Mouse (Mus musculus) ovary, postnatal 10 days (tissue): ENCODE data around the gene Kctd18.

Experiments used
- DNase-seq: peaks from one replicate; pipeline ENCODE4 v3.0.0; 2022; ENCODE audit warnings: low spot score

Gene Kctd18

DNA sequence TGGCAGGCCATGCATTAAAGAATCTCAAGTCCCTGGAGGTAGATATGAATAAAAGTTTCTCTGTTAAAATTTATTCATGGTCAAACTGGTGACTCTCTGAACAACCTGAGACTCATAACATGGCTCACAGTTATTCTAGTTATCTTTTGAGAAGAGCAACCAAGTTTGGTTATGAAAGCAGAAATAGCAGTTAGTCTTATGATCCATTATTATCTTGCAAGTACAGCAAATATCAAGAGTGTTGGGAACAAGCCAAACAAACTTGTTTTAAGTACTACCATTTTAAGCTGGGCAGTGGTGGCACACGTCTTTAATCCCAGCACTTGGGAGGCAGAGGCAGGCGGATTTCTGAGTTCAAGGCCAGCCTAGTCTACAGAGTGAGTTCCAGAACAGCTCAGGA is 27.5 kb downstream of the Kctd18 start:
- DNase-seq, result no peak

DNA sequence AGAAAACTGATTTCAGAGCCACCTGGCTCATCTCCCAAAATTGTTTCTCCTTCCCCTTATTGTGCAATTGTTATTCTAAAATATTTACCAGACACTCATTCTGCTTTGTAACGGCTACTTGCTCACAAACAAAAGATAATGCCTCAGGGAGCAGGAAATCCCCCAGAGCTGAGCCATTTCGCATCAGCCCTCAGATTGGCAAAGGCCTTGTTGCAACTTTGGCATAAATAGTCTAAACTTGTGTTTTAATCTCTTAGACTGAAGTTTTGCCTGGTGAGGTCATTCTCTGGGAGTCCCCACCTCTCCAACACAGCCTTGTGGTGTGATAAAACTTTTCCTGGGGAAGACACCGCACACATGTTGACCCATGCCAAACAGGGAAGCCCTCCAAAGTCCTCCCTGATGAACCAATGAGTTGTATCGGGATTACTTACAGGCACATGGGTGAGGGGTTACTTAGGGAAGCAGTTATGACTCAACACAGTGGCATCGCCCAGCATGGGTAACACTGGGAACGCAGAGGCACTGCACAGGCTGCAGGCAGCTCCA is 29.6 kb downstream of the Kctd18 start:
- no peak for DNase-seq

DNA sequence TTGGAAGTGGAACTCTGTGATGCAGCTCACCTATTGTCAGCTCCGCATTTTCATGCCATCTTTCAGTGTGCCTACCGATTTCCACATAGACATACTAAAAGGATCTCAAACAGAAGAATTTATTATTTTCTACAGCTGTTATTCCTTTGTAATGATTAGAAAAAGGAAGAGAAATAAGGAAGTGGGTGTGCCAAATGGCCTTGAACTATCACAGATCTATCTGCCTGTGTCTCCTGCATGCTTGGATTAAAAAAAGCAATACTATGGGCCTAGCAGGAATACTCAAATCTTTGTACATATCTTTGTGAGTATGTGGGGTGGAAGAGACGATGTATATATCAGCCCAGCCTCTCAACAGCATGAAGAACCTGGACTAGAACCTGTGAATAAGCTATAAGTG is 41.9 kb downstream of the Kctd18 start:
- DNase-seq, result no peak

DNA sequence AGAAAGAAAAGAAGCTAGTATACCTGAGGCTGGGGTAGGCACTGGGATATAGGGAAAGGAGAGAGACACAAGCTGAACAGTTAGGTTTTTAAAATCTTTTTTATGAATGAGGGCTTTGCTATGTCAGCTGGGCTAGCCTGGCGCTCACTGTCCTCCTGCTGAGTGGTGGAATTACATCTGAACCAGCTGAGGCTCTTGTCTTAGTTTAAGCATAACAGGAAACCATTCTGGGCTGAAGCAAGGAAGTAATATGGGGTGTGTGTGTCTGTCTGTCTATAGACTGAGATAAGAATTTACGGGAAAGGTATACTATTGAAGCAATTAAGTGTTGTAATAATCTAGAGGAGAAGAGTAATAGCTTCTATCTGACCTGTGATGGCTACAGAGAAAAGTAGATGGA is 47.2 kb downstream of the Kctd18 start:
- no peak for DNase-seq

DNA sequence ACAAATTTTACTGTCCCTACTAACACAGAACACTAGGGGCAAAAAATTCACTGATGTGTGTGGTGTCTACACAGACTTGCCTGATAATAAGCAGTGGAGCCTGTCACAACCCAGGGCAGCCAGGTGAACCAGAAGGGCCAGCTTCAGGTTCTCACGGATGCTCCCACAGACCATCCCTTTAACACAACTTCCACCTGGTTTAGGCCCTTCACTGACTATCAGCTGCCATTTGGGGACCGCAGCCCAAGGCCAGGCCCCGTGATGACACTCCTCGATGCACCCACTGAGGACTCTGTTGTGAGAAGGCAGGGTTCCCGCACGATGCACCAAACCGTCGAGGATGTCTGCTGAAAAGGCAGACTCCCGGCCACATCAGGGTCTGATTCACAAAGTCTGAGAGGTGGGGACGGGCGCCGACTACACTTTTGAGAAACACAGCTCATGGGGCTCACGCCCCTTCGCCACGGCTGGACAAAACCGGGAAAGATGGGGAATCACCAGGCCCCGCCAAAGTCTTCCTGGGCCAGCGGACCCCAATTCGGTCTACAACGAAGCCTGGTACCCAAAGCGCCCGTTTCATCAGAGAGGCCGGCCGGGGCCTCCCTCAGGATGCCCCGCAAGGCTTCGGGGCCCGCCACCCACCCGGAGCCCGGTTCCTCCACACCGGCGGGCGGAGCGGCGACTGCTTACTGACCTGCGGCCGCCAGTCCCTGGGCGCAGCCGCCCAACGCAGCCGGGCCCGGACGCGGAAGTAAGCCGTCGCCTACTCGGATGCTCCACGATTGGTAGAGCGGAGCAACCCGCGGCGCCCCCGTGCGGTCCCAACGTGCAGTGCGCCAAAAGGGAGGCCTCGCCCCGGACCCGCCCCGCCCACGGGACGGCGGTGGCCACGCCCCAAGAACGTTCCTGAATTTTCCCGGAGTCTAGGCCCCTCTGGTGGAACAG is 49.2 kb downstream of the Kctd18 start:
- peak; percentile 95 for DNase-seq

DNA sequence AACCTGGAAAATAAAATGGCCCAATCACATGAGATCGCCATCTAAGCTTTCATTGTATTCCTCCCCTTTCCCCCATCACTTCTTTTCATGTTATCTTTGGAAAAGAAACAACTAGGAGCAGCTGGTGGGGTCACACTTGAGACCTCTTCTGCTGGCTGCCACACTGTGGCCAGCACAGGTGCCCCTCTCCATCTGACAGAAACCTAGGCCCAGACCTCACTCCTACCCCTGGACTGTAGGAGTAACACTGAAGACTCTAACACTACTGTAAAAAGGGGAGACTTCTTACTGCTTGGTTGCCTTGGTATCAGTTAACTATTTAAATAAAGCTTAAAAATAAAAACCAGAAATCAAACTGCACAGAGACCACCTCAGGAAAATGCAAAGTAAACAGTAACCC is 63.0 kb downstream of the Kctd18 start:
- no peak for DNase-seq

DNA sequence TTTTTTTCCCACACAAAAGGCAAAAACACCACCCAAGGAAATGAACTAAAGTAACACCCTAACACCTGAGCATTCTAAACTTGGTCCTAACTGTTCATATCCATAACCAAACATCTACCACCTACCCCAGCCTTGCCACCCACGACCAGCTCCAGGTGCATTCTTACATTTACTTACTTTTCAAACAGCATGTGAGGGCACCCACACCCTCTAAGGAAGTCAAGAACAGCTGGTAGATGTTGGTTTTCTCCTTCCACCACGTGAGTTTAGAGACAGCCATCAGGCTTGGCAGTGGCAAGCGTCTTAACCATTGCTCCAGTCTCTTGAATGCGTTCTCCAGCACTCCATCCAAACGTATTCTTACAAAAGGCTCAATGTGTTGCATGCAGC is 64.4 kb downstream of the Kctd18 start:
- DNase-seq, result no peak

DNA sequence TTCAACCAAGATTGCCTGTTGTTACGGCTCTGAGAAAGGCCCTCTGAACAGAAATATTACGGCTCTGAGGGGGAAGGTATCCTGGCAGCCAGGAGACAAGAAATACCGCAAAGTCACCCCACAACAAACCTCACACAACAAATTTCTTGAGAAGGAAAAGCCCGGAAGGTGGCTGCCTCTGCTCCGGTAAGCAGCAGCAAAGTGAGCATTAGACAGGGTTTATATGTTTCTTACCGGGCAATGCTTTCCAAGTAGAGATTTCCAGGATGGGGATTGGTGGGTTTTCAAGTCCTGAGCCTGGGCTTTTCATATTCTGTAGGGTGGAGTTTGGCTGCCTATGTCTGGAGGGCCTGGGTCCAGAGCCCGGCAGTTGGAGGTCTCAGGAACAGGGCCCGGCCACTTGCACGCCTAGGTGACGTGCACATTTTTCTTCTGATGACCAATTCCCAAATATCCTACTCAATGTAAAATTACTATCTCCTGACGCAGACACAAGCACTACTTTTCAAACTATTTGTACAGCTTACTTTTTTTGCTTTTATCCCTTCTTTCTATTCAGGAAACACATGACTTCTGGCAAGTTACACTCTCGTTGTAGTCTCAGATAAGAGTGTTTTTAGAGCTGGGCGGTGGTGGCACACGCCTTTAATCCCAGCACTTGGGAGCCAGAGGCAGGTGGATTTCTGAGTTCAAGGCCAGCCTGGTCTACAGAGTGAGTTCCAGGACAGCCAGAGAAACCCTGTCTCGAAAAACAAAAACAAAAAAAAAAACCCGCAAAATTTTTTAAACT is 65.0 kb downstream of the Kctd18 start:
- DNase-seq, result no peak

DNA sequence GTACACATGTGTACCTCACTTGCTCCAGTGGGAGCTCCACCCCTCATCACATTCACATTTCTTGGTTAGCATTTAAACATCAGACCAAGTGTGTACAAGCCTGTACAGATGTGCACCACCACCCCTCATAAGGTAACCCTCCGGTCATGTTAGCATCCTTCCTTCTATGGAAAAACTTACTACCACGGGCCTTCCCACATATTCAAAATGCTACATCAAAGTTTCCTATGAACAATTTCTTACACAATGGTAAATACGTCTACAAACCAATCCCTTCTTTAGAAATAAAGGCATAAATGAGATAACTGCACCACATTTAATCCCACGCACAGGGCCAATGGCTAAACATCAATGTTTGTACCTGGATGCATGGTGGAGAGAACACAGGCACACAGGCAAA is 66.2 kb downstream of the Kctd18 start:
- DNase-seq, result no peak

DNA sequence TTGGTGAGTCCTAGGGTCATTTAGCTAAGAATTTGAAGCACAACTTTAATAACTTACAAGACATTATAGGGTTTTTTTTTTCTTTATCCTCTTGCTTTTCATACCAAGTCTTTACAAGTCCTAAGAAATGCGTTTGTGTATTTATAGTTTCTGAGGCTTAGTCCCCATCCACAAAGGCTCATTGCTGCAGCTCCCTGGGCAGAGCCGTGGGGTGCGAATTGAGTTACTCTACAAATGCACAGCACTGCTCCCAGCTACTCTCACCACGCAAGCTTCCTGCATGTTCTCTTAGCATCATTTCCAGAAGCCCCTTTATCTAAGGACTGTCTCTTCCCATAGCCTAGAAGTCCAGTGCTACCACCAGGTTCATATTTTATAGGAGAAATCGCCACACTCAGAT is 69.0 kb downstream of the Kctd18 start:
- DNase-seq, result no peak

DNA sequence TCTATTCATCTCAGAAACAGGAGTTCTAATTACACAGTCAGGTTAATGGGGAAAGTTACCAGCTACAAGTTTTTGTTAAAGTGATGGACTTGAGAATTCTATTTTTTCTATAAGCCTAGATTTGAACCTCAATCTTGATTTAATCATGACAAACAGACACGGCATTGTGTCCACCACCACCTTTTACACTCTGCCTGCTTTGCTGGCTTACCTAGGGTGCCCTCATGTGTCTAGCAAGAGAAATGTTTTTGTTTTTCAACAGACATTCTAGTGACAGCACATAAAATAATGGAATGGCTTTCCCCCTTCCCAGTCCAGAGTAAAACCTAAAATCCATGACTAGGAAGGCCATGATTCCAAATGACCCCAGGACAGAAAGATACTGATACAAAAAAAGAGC is 69.6 kb downstream of the Kctd18 start:
- no peak for DNase-seq

DNA sequence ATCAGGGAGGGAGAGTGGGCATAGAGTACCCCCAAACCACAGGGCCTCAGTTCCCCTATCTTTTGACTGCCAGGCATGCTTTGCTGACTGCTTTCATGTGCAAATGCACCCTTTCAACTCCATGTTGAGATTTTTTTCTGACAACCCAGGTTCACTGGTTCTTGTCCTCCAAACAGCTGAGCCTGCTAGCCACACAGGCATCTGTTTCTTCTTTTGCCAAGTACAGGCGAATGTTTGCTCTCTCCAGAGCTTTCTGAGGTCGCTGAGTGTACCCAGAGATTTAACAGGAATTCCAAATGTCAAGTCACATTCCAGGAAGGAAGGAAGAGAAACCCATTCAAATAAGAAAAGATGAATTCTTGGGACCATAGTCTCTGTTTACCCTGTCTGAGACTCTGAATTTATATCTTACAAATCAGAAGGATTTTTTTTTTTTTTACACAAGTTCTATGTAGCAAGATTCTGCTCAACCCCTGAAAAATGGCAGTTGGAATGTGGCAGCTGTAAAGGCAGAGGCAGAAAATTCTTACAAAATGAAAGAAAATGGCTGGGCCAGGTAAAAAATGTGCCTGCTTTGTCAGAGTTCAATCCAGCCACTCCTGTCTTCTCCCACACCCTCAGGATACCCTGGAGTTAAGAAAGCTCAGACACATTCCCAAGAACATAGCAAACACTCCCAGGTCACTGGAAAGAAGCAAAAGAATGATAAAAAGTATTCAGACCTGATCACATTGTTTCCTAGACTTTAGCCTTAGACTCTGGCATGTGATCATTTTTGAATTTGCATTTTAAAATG is 71.0 kb downstream of the Kctd18 start:
- no peak for DNase-seq

DNA sequence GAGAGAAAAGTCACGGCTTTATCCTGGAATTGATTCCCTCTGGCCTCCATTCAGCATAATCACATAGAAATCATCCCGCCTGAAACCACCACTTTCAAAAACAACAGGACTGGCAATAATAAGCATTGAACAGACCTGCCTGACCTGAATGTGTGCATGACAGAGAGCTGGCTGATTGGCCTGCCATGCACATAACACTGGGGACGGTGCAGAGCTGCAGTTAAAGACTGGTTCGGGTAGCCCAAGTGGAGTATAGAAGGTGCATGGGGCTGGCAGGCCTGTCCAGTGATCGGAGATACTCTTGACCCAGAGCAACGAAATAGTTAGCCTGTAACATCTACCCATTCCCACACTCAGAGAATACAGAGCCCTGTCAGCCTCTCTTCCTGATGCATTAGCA is 76.5 kb downstream of the Kctd18 start:
- DNase-seq, result no peak

DNA sequence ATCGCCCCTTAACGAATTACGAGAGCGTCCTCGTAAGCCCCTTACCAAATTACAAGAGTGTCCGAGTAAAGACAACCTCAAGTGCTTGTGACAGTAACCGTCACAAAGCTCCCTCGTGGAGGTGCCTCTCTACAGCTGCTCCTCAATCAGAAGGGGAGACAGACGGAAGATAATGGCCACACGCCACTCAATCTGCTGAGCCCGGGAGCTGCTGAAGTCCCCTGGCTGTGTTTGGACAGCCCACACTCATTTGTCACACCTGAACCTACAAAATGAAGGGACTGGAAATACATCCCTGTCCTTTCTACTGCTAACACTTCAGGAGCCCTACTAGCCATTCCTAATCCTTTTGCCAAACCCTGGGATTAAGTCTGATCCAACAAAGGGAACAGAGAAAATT is 77.0 kb downstream of the Kctd18 start:
- no peak for DNase-seq

DNA sequence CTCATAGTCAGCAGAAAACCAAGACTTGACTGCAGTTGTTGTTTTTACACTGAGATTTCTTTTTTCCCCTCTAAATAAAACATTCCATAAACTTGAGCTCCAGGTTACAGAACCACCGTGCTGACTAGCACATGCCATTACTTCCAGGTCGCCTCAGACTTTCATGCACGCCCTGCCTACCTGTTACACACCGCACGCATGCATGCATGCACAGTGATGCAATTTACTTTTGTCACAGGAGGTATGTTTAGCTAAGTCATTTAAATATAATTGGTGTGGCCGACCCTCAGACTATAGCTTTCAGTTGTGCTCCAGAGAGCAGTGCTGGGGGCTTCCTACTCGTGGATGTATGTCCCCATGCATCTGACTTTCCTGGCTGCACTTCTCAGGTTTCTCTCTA is 77.7 kb downstream of the Kctd18 start:
- no peak for DNase-seq

DNA sequence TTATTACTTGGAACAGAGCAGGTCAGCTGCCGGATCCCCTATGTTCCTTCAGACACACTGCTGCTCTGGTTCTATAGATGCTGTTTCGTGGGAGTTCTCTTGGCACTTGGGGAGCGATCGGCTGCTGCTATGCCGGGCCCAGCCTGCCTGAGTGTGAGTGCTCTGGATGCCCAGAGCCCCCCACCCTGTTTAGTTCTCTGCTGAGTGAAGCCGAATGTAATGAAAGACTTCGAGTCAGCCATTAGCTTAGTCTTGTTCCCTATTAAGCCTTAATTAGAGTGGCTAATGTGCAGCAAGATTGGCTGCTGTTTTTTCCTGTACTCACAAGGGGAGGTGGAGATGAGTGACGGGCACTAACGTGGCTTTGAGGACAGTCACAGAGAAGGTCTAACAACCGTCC is 78.1 kb downstream of the Kctd18 start:
- no peak for DNase-seq

DNA sequence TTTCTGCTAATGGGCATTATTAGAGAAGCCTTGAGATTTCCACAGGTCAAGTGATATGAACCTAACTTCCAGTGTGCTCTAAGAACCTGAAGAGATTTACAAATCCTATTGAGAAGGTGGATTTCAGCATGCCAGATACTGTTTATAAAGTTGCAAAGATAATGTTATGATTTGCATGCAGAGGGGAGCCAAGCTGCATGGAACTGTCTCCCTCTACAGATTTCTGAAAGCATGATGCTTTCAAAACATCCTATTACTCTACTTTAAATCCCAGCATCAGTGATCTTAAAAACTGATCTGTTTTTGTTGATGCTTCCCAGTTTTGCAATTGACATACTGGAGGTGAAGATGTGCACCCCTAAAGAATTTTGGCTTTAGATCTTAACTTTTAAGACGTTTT is 84.5 kb downstream of the Kctd18 start:
- no peak for DNase-seq

DNA sequence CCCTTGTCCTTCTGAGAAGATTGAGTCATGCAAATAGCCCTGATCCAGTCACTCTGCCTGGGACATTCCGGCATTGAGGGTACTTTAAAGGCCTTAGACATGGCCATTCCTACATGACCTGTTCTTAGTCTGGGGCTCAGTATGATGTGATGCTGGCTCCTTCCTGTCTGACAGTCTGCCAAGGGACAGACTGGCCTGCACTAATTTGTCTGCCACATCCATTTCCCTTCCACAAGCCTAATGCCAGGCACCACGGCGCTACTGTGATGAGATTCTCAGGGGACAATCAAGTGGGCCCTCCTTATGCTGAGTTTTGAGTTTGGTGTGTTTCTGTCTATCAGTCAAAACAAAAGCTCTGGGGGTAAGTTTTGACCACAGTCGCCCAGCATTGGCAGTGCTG is 100.2 kb downstream of the Kctd18 start:
- DNase-seq, result no peak

DNA sequence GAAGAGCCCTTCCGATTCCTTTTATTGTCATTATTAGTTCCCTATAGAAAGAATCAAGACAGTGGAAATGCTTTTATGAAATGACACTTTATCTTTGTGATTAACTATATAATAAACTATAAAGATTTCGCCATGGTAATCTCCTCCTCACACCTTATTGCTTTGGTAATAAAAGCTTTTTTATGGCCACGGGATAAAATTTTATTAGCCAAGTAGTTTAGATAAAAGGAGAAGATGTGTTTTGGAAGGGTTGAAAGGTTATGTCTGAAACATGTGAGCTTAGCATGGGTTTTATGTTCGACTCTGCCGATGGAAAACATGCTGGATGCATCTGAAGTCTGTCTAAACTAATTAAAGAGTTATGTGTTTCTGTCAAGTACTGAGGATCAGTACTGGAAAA is 101.4 kb downstream of the Kctd18 start:
- no peak for DNase-seq

DNA sequence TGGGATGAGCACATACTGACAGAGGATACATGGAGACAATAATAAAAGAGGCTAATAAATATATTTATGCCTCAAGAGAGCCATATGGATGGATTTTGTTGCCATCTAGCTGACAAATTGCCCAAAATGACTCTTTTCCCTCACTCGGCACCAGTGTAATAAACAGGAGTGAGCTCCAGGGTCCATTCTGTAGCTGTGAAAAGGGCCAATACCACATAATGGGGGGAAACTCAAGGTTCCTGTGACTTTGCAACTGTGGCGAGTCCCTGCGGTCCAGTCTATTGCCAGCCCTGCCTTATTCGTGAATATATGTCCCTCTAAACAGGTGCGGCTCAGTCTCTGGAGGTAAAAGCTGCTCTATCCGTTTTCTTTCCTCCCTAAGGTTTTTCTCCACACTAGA is 107.2 kb downstream of the Kctd18 start:
- DNase-seq, result no peak

DNA sequence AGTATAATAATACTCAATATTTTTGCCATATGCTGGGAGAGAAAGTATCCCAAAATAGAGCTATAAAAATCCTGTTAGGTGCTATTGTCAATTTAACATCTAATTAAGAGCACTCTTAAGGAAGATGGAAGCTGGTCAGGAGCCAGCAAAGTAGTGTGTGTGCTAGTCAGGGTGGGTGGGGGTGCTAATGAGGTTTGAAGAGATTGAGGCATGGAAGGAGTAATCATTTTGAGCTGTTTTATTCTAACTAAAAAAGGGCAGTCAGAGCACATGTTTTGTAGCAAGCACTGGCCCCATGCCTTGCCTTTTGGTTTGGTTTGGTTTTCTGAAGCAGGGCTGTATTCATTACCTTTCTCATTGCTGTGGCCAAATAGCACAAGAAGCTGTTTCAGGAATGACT is 112.4 kb downstream of the Kctd18 start:
- no peak for DNase-seq

DNA sequence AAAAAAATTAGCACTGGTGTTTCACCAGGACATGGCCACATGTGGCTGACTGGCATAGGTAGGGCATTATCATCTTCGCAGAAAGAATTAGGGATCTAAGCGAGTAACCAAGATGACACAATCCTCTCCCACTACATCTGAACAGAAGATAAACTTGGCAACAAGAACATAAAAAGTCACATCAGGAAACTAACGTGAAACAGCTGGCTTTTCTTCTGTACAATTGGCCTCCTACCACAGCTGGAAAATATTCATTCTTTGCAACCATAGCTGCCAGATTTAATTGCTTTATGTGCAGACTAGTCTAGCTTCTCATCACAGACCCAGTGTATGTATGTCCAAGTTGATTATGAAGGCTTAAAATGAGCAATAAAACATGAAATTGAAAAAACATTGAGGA is 112.8 kb downstream of the Kctd18 start:
- DNase-seq, result no peak
